Mouse (Mus musculus): ENCODE data around the gene Phpt1. TPM values are rescaled to one million over a fixed set of nuclear protein-coding genes. Genes with fewer than 3 reads are reported as not detected.

Phpt1 gene
- polyA plus RNA-seq, 1 experiment from 2014 or later = 189 TPM

Other genes starting within 250 kb of the Phpt1 start
- 57.4 and 58.7 TPM in 2 replicates for gene Man1b1, start 242.9 kb downstream of the Phpt1 start, polyA plus RNA-seq (2016; fragmentation: Nextera tagmentation; extraction: Ambion mirVana)
- 21.1 and 21.8 TPM in 2 replicates for gene Dpp7, start 218.9 kb downstream of the Phpt1 start, polyA plus RNA-seq (2016; fragmentation: Nextera tagmentation; extraction: Ambion mirVana)
- gene Uap1l1, start 209.5 kb downstream of the Phpt1 start, polyA plus RNA-seq (2016; fragmentation: Nextera tagmentation; extraction: Ambion mirVana) = 7.4 and 10.1 TPM in 2 replicates
- gene Sapcd2, start 202.9 kb downstream of the Phpt1 start, polyA plus RNA-seq (2016; fragmentation: Nextera tagmentation; extraction: Ambion mirVana) = 71.6 and 75.1 TPM in 2 replicates
- 0.31 TPM in 1 of 2 replicates, not detected in the other for gene Entpd2, start 179.3 kb downstream of the Phpt1 start, polyA plus RNA-seq (2016; fragmentation: Nextera tagmentation; extraction: Ambion mirVana)
- gene Npdc1, start 175.9 kb downstream of the Phpt1 start, polyA plus RNA-seq (2016; fragmentation: Nextera tagmentation; extraction: Ambion mirVana) = 75.1 and 155 TPM in 2 replicates
- not detected in 2 replicates for gene Fut7, start 152.0 kb downstream of the Phpt1 start, polyA plus RNA-seq (2016; fragmentation: Nextera tagmentation; extraction: Ambion mirVana)
- gene Abca2, start 146.5 kb downstream of the Phpt1 start, polyA plus RNA-seq (2016; fragmentation: Nextera tagmentation; extraction: Ambion mirVana) = 5.7 and 5.9 TPM in 2 replicates
- gene Clic3, start 118.4 kb downstream of the Phpt1 start, polyA plus RNA-seq (2016; fragmentation: Nextera tagmentation; extraction: Ambion mirVana) = 0.90 and 1.2 TPM in 2 replicates
- 17.0 and 31.3 TPM in 2 replicates for gene Paxx, start 114.1 kb downstream of the Phpt1 start, polyA plus RNA-seq (2016; fragmentation: Nextera tagmentation; extraction: Ambion mirVana)
- 0.49 and 1.7 TPM in 2 replicates for gene Ptgds, start 105.2 kb downstream of the Phpt1 start, polyA plus RNA-seq (2016; fragmentation: Nextera tagmentation; extraction: Ambion mirVana)
- not detected in 2 replicates for gene Lcn12, start 81.3 kb downstream of the Phpt1 start, polyA plus RNA-seq (2016; fragmentation: Nextera tagmentation; extraction: Ambion mirVana)
- gene Fbxw5, start 74.5 kb downstream of the Phpt1 start, polyA plus RNA-seq (2016; fragmentation: Nextera tagmentation; extraction: Ambion mirVana) = 88.3 and 109 TPM in 2 replicates
- gene C8g, start 73.5 kb downstream of the Phpt1 start, polyA plus RNA-seq (2016; fragmentation: Nextera tagmentation; extraction: Ambion mirVana) = 5.8 and 6.0 TPM in 2 replicates
- 38.2 and 40.1 TPM in 2 replicates for gene Traf2, start 28.3 kb downstream of the Phpt1 start, polyA plus RNA-seq (2016; fragmentation: Nextera tagmentation; extraction: Ambion mirVana)
- gene Edf1, start 17.4 kb downstream of the Phpt1 start, polyA plus RNA-seq (2016; fragmentation: Nextera tagmentation; extraction: Ambion mirVana) = 376 and 388 TPM in 2 replicates
- gene Mamdc4, start 379 bp downstream of the Phpt1 start, polyA plus RNA-seq (2016; fragmentation: Nextera tagmentation; extraction: Ambion mirVana) = 1.4 and 3.8 TPM in 2 replicates
- gene Ajm1, start 6.5 kb upstream of the Phpt1 start, polyA plus RNA-seq (2016; fragmentation: Nextera tagmentation; extraction: Ambion mirVana) = 0.05 and 0.44 TPM in 2 replicates
- 75.5 and 80.0 TPM in 2 replicates for gene Rabl6, start 33.3 kb upstream of the Phpt1 start, polyA plus RNA-seq (2016; fragmentation: Nextera tagmentation; extraction: Ambion mirVana)
- 0.17 and 0.18 TPM in 2 replicates for gene Ccdc183, start 42.5 kb upstream of the Phpt1 start, polyA plus RNA-seq (2016; fragmentation: Nextera tagmentation; extraction: Ambion mirVana)
- gene Tmem141, start 46.8 kb upstream of the Phpt1 start, polyA plus RNA-seq (2016; fragmentation: Nextera tagmentation; extraction: Ambion mirVana) = 17.4 and 18.3 TPM in 2 replicates
- 1.00 and 1.2 TPM in 2 replicates for gene Fcna, start 52.8 kb upstream of the Phpt1 start, polyA plus RNA-seq (2016; fragmentation: Nextera tagmentation; extraction: Ambion mirVana)
- gene Lcn8, start 77.9 kb upstream of the Phpt1 start, polyA plus RNA-seq (2016; fragmentation: Nextera tagmentation; extraction: Ambion mirVana) = not detected in 2 replicates
- gene Lcn5, start 82.7 kb upstream of the Phpt1 start, polyA plus RNA-seq (2016; fragmentation: Nextera tagmentation; extraction: Ambion mirVana) = not detected in 2 replicates
- not detected in 2 replicates for gene Lcn6, start 101.6 kb upstream of the Phpt1 start, polyA plus RNA-seq (2016; fragmentation: Nextera tagmentation; extraction: Ambion mirVana)
- gene Lcn10, start 107.5 kb upstream of the Phpt1 start, polyA plus RNA-seq (2016; fragmentation: Nextera tagmentation; extraction: Ambion mirVana) = not detected in 2 replicates
- not detected in 2 replicates for gene Obp2a, start 124.8 kb upstream of the Phpt1 start, polyA plus RNA-seq (2016; fragmentation: Nextera tagmentation; extraction: Ambion mirVana)
- gene Bmyc, start 131.5 kb upstream of the Phpt1 start, polyA plus RNA-seq (2016; fragmentation: Nextera tagmentation; extraction: Ambion mirVana) = 77.9 and 86.1 TPM in 2 replicates
- not detected in 2 replicates for gene Obp2b, start 161.8 kb upstream of the Phpt1 start, polyA plus RNA-seq (2016; fragmentation: Nextera tagmentation; extraction: Ambion mirVana)
- not detected in 2 replicates for gene Lcn3, start 190.3 kb upstream of the Phpt1 start, polyA plus RNA-seq (2016; fragmentation: Nextera tagmentation; extraction: Ambion mirVana)
- gene Lcn11, start 201.8 kb upstream of the Phpt1 start, polyA plus RNA-seq (2016; fragmentation: Nextera tagmentation; extraction: Ambion mirVana) = not detected in 2 replicates
- gene Gm13539, start 207.0 kb upstream of the Phpt1 start, polyA plus RNA-seq (2016; fragmentation: Nextera tagmentation; extraction: Ambion mirVana) = not detected in 2 replicates
- not detected in 2 replicates for gene Glt6d1, start 240.6 kb upstream of the Phpt1 start, polyA plus RNA-seq (2016; fragmentation: Nextera tagmentation; extraction: Ambion mirVana)
- gene Lcn9, start 247.9 kb upstream of the Phpt1 start, polyA plus RNA-seq (2016; fragmentation: Nextera tagmentation; extraction: Ambion mirVana) = not detected in 2 replicates